ENCODE assay signal across 31 mouse cellular contexts in the genomic region with DNA sequence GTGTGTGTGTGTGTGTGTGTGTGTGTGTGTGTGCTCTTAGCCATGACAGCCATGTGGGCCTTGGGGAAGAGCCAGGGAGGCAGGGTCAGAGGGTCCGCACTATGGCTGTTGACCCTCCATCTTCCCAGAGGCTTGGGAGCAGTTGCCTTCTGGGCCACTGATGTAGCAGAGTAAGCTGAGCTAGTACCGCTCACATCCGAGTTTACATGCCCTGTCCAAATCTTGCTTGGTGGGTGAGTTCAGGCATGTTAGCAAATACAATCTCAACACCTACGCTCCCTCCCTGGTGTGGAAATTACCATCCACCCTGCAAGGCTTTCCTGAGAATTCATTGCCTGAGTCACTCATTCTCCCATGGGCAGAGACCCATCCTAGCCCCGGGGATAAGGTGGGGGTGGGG. TPM values are rescaled to one million over a fixed set of nuclear protein-coding genes. Genes with fewer than 3 reads are reported as not detected.
DNase-seq lines count a peak whose midpoint lies in the region; ATAC-seq lines count a peak whose summit lies in the region.
"Had no signal": no experiment of that assay in that cellular context is flagged by ENCODE, and none has a peak within 500 bp of the region (broad histone marks: within the 10 kb centered on the region; RNA-seq: fewer than 3 reads in every experiment).

No protein-coding gene starts in this region.

- H3K36me3 ChIP-seq in embryonic facial prominence, embryonic 14.5 days (ENCODE audit: control insufficient read depth, insufficient read depth, low read length), result no peaks in the 10 kb centered on the region
- H3K36me3 ChIP-seq in embryonic facial prominence, embryonic 10.5 days (replicated peaks), result no peaks in the 10 kb centered on the region
- H3K36me3 ChIP-seq: embryonic facial prominence, embryonic 13.5 days; heart, embryonic 12.5 days; heart, embryonic 15.5 days had no signal

- no peaks in the 10 kb centered on the region for H3K27me3 ChIP-seq in embryonic facial prominence, embryonic 14.5 days (replicated peaks; ENCODE audit: control insufficient read depth, insufficient read depth, low read length)
- no peaks in the 10 kb centered on the region for H3K27me3 ChIP-seq in embryonic facial prominence, embryonic 10.5 days (replicated peaks; ENCODE audit: low read depth, poor library complexity, severe bottlenecking)
- H3K27me3 ChIP-seq: embryonic facial prominence, embryonic 13.5 days; heart, embryonic 12.5 days; heart, embryonic 15.5 days; Patski had no signal

- H3K9me3 ChIP-seq in embryonic facial prominence, embryonic 14.5 days (ENCODE audit: control insufficient read depth, low read length), result no peaks in the 10 kb centered on the region
- no peaks in the 10 kb centered on the region for H3K9me3 ChIP-seq in embryonic facial prominence, embryonic 10.5 days
- H3K9me3 ChIP-seq: embryonic facial prominence, embryonic 13.5 days; heart, embryonic 12.5 days; heart, embryonic 15.5 days had no signal

- peak; percentile 28 for DNase-seq in embryonic facial prominence, embryonic 14.5 days (ENCODE audit: low spot score)
- DNase-seq in embryonic facial prominence, embryonic 10.5 days (ENCODE audit: low spot score), result no peak
- peak; percentile 6 to 10 for DNase-seq in left cerebral cortex, adult 18-20 months (ENCODE audit: low spot score in 2 of 2)
- DNase-seq in left cerebral cortex, adult 8-10 months (ENCODE audit: low spot score in 2 of 2), result no peak
- DNase-seq in gonadal fat pad, adult 2 months (ENCODE audit: low read depth), result peak; percentile 57
- no peak for DNase-seq in Muller cell, postnatal 12 days (ENCODE audit: inconsistent ontology term)
- DNase-seq: adrenal gland, postnatal 10 days; adrenal gland, postnatal 36 days; cerebellum, adult 11 months; cerebellum, adult 2 months; cerebellum, adult 9-11 months; cerebellum, postnatal 25 days; forebrain, postnatal 0 days; gastrocnemius, postnatal 10 days; gastrocnemius, postnatal 36 days; heart, adult 18-20 months; heart, postnatal 10 days; heart, postnatal 4 days had no signal

- no peak overlapping the region for H3K4me3 ChIP-seq in embryonic facial prominence, embryonic 14.5 days (ENCODE audit: low read depth, low read length)
- no peak overlapping the region for H3K4me3 ChIP-seq in embryonic facial prominence, embryonic 10.5 days
- H3K4me3 ChIP-seq: embryonic facial prominence, embryonic 13.5 days; heart, embryonic 12.5 days; heart, embryonic 15.5 days had no signal

- no peak overlapping the region for H3K27ac ChIP-seq in embryonic facial prominence, embryonic 14.5 days (replicated peaks; ENCODE audit: low read depth, low read length)
- no peak overlapping the region for H3K27ac ChIP-seq in embryonic facial prominence, embryonic 10.5 days (replicated peaks)
- H3K27ac ChIP-seq: heart, embryonic 15.5 days; hindbrain, embryonic 14.5 days; hindbrain, postnatal 0 days had no signal

- H3K4me1 ChIP-seq in embryonic facial prominence, embryonic 14.5 days (ENCODE audit: control insufficient read depth, insufficient read depth, low read length), result 0 out of 2 replicates have a peak, but pooled peaks cover 3% of the 10 kb centered on the region
- peaks cover 22% of the 10 kb centered on the region for H3K4me1 ChIP-seq in embryonic facial prominence, embryonic 10.5 days

- WGBS in embryonic facial prominence, embryonic 14.5 days, result 68% methylated on average over 5 of the region's 5 CpGs
- WGBS in embryonic facial prominence, embryonic 10.5 days, result 89% methylated on average over 5 of the region's 5 CpGs

- H3K4me2 ChIP-seq in embryonic facial prominence, embryonic 14.5 days (ENCODE audit: low read depth, low read length), result no peak overlapping the region
- H3K4me2 ChIP-seq: embryonic facial prominence, embryonic 13.5 days; heart, embryonic 12.5 days; heart, embryonic 15.5 days; hindbrain, embryonic 14.5 days had no signal

- no peak for ATAC-seq in embryonic facial prominence, embryonic 14.5 days (ENCODE audit: low read depth)
- ATAC-seq: forebrain, embryonic 14.5 days; forebrain, postnatal 0 days; hindbrain, postnatal 0 days; inflammation-experienced regulatory T-cells, adult 6 months; intestine, embryonic 16.5 days; Patski had no signal

- no peak overlapping the region for H3K9ac ChIP-seq in embryonic facial prominence, embryonic 14.5 days (ENCODE audit: low read depth, low read length)
- H3K9ac ChIP-seq: embryonic facial prominence, embryonic 13.5 days; forebrain, postnatal 0 days; heart, embryonic 12.5 days; heart, embryonic 15.5 days; hindbrain, embryonic 14.5 days had no signal

RNA-seq across cellular contexts. Expression of gene Myom3, which starts 21.8 kb away (rescaled TPM):
- polyA plus RNA-seq in embryonic facial prominence, embryonic 14.5 days (2014; fragmentation: Nextera tagmentation; extraction: Ambion mirVana), result 9.9 and 10.2 TPM in 2 replicates
- not detected in 2 replicates for polyA plus RNA-seq in embryonic facial prominence, embryonic 10.5 days (2016; fragmentation: Nextera tagmentation; extraction: Ambion mirVana)
- 1 to 10 TPM in 1 of 2 experiments, under 1 TPM in 1; 0.77 to 1.7 TPM for total RNA-seq in left cerebral cortex, adult 18-20 months (2021)
- total RNA-seq in left cerebral cortex, adult 8-10 months (2022), result 1 to 10 TPM in 3 of 4 experiments, under 1 TPM in 1; 0.98 to 1.7 (median 1.1) TPM
- polyA plus RNA-seq in gonadal fat pad, adult 2 months (2012; rRNA removed), result 0.67 and 1.1 TPM in 2 replicates
- total RNA-seq: common myeloid progenitor, adult 5-6 weeks had no signal
- polyA plus RNA-seq: forebrain, embryonic 11.5 days; inflammation-experienced regulatory T-cells, adult 6 months had no signal

RNA-seq across cellular contexts. Expression of gene Il22ra1, which starts 53.3 kb away (rescaled TPM):
- 0.33 and 0.35 TPM in 2 replicates for polyA plus RNA-seq in embryonic facial prominence, embryonic 14.5 days (2014; fragmentation: Nextera tagmentation; extraction: Ambion mirVana)
- polyA plus RNA-seq in embryonic facial prominence, embryonic 10.5 days (2016; fragmentation: Nextera tagmentation; extraction: Ambion mirVana), result 0.07 TPM in 1 of 2 replicates, not detected in the other
- under 1 TPM in 1 of 2 experiments, not detected in 1; 0.14 TPM for total RNA-seq in left cerebral cortex, adult 18-20 months (2021)
- under 1 TPM in 1 of 4 experiments, not detected in 3; 0.14 TPM for total RNA-seq in left cerebral cortex, adult 8-10 months (2022)
- polyA plus RNA-seq in gonadal fat pad, adult 2 months (2012; rRNA removed), result 0.57 and 0.96 TPM in 2 replicates
- total RNA-seq: common myeloid progenitor, adult 5-6 weeks; gastrocnemius, adult 18-20 months; gastrocnemius, postnatal 36 days had no signal
- polyA plus RNA-seq: cerebellum, adult 2 months; forebrain, embryonic 11.5 days; forebrain, embryonic 14.5 days; forebrain, postnatal 0 days; heart, embryonic 12.5 days; hindbrain, embryonic 11.5 days; hindbrain, embryonic 14.5 days; hindbrain, postnatal 0 days; inflammation-experienced regulatory T-cells, adult 6 months; Patski had no signal

Comparison
In these comparisons a context has a peak if more than half of its experiments do, and no peak if none do; other contexts are left out.
1. DNase-seq: peak in embryonic facial prominence, embryonic 14.5 days (single experiment), left cerebral cortex, adult 18-20 months (2 of 2) and gonadal fat pad, adult 2 months (single experiment); none in embryonic facial prominence, embryonic 10.5 days (single experiment), left cerebral cortex, adult 8-10 months (0 of 2) and Muller cell, postnatal 12 days (single experiment).